Mouse (Mus musculus): ENCODE results near the gene Frmd4b. TPM values are rescaled to one million over a fixed set of nuclear protein-coding genes. Genes with fewer than 3 reads are reported as not detected.

Frmd4b gene
- polyA plus RNA-seq, 2 experiments, result 5.7 to 6.4 TPM

GRCm38 (mm10) chr6:97339271-97339681, 278.1 kb downstream of the Frmd4b start:
- H3K4me3 ChIP-seq (ENCODE audit: insufficient read depth in 1 of 2, low read depth in 2 of 2, low read length in 2 of 2), result no peak overlapping the region
- H3K9ac ChIP-seq (replicated peaks), result no peak overlapping the region
- H3K27me3 ChIP-seq (ENCODE audit: control insufficient read depth, insufficient read depth, low read length), result no peaks in the 10 kb centered on the region
- H3K27ac ChIP-seq, result no peak overlapping the region
- ATAC-seq (ENCODE audit: insufficient read depth), result no peak
- no peak for TF ChIP-seq EP300 (IDR thresholded peaks at IDR 0.05; ENCODE audit: low read depth)
- no peak for TF ChIP-seq CTCF (IDR thresholded peaks at IDR 0.05; ENCODE audit: low read depth)
- DNase-seq (ENCODE audit: low read depth in 3 of 3, low spot score in 3 of 3), result no peak
- no peaks in the 10 kb centered on the region for H3K9me3 ChIP-seq (ENCODE audit: control insufficient read depth, low read length)
- WGBS (ENCODE audit: insufficient replicate concordance), result 60% methylated on average over 5 of the region's 5 CpGs
- no peak overlapping the region for H3K4me2 ChIP-seq (ENCODE audit: low read depth)
- H3K36me3 ChIP-seq (replicated peaks; ENCODE audit: control insufficient read depth, insufficient read depth, low read depth), result no peaks in the 10 kb centered on the region
- H3K4me1 ChIP-seq (replicated peaks; ENCODE audit: control insufficient read depth in 2 of 2, insufficient read depth in 2 of 2, low read length in 1 of 2), result no peaks in the 10 kb centered on the region

GRCm38 (mm10) chr6:97338843-97339242, 278.5 kb downstream of the Frmd4b start:
- Histone ChIP-seq H3K27me3 (ENCODE audit: control insufficient read depth, insufficient read depth, low read length) (no peaks in the 10 kb centered on the region), H3K9ac (replicated peaks) (no peak overlapping the region), H3K9me3 (ENCODE audit: control insufficient read depth, low read length) (no peaks in the 10 kb centered on the region), H3K4me3 (ENCODE audit: insufficient read depth in 1 of 2, low read depth in 2 of 2, low read length in 2 of 2) (no peak overlapping the region), H3K4me1 (replicated peaks; ENCODE audit: control insufficient read depth in 2 of 2, insufficient read depth in 2 of 2, low read length in 1 of 2) (no peaks in the 10 kb centered on the region), H3K4me2 (ENCODE audit: low read depth) (no peak overlapping the region), H3K27ac (no peak overlapping the region), H3K36me3 (replicated peaks; ENCODE audit: control insufficient read depth, insufficient read depth, low read depth) (no peaks in the 10 kb centered on the region)
- TF ChIP-seq EP300 (IDR thresholded peaks at IDR 0.05; ENCODE audit: low read depth) (no peak), CTCF (IDR thresholded peaks at IDR 0.05; ENCODE audit: low read depth) (no peak)
- 55% methylated on average over 4 of the region's 4 CpGs for WGBS (ENCODE audit: insufficient replicate concordance)
- no peak for DNase-seq (ENCODE audit: low read depth in 3 of 3, low spot score in 3 of 3)
- ATAC-seq (ENCODE audit: insufficient read depth), result no peak

GRCm38 (mm10) chr6:97333323-97333722, 284.0 kb downstream of the Frmd4b start:
- ATAC-seq (ENCODE audit: insufficient read depth), result no peak
- no peak overlapping the region for H3K9ac ChIP-seq (replicated peaks)

GRCm38 (mm10) chr6:97323951-97324350, 293.4 kb downstream of the Frmd4b start:
- Histone ChIP-seq H3K4me1 (replicated peaks; ENCODE audit: control insufficient read depth in 2 of 2, insufficient read depth in 2 of 2, low read length in 1 of 2) (peaks cover 0 to 3% of the 10 kb centered on the region in 2 experiments; a peak in 3 of 4 replicates), H3K9me3 (ENCODE audit: control insufficient read depth, low read length) (no peaks in the 10 kb centered on the region), H3K27ac (no peak overlapping the region), H3K4me2 (ENCODE audit: low read depth) (no peak overlapping the region), H3K4me3 (ENCODE audit: insufficient read depth in 1 of 2, low read depth in 2 of 2, low read length in 2 of 2) (no peak overlapping the region), H3K27me3 (ENCODE audit: control insufficient read depth, insufficient read depth, low read length) (no peaks in the 10 kb centered on the region), H3K9ac (replicated peaks) (no peak overlapping the region), H3K36me3 (replicated peaks; ENCODE audit: control insufficient read depth, insufficient read depth, low read depth) (no peaks in the 10 kb centered on the region)
- DNase-seq (ENCODE audit: low read depth in 3 of 3, low spot score in 3 of 3) (no peak), ATAC-seq (ENCODE audit: insufficient read depth) (no peak)
- 66% methylated on average over 4 of the region's 4 CpGs for WGBS (ENCODE audit: insufficient replicate concordance)
- no peak for TF ChIP-seq CTCF (IDR thresholded peaks at IDR 0.05; ENCODE audit: low read depth)
- no peak for TF ChIP-seq EP300 (IDR thresholded peaks at IDR 0.05; ENCODE audit: low read depth)

More at GRCm38 (mm10) chr6:97333323-97333722, 284.0 kb downstream of the Frmd4b start:
- Histone ChIP-seq H3K27ac (no peak overlapping the region), H3K4me3 (ENCODE audit: insufficient read depth in 1 of 2, low read depth in 2 of 2, low read length in 2 of 2) (no peak overlapping the region), H3K36me3 (replicated peaks; ENCODE audit: control insufficient read depth, insufficient read depth, low read depth) (no peaks in the 10 kb centered on the region), H3K4me2 (ENCODE audit: low read depth) (no peak overlapping the region), H3K27me3 (ENCODE audit: control insufficient read depth, insufficient read depth, low read length) (no peaks in the 10 kb centered on the region), H3K9me3 (ENCODE audit: control insufficient read depth, low read length) (no peaks in the 10 kb centered on the region), H3K4me1 (replicated peaks; ENCODE audit: control insufficient read depth in 2 of 2, insufficient read depth in 2 of 2, low read length in 1 of 2) (no peaks in the 10 kb centered on the region)
- WGBS (ENCODE audit: insufficient replicate concordance), result 48% methylated on average over 3 of the region's 3 CpGs
- DNase-seq (ENCODE audit: low read depth in 3 of 3, low spot score in 3 of 3), result no peak
- TF ChIP-seq EP300 (IDR thresholded peaks at IDR 0.05; ENCODE audit: low read depth), result no peak
- no peak for TF ChIP-seq CTCF (IDR thresholded peaks at IDR 0.05; ENCODE audit: low read depth)

GRCm38 (mm10) chr6:97322126-97322525, 295.2 kb downstream of the Frmd4b start:
- no peak overlapping the region for H3K9ac ChIP-seq (replicated peaks)
- H3K4me1 ChIP-seq (replicated peaks; ENCODE audit: control insufficient read depth in 2 of 2, insufficient read depth in 2 of 2, low read length in 1 of 2), result peaks cover 0 to 3% of the 10 kb centered on the region in 2 experiments; a peak in 3 of 4 replicates
- no peak overlapping the region for H3K27ac ChIP-seq
- no peak for TF ChIP-seq EP300 (IDR thresholded peaks at IDR 0.05; ENCODE audit: low read depth)
- TF ChIP-seq CTCF (IDR thresholded peaks at IDR 0.05; ENCODE audit: low read depth), result no peak
- no peak overlapping the region for H3K4me2 ChIP-seq (ENCODE audit: low read depth)
- ATAC-seq (ENCODE audit: insufficient read depth) (no peak), DNase-seq (ENCODE audit: low read depth in 3 of 3, low spot score in 3 of 3) (no peak)
- H3K36me3 ChIP-seq (replicated peaks; ENCODE audit: control insufficient read depth, insufficient read depth, low read depth), result no peaks in the 10 kb centered on the region
- H3K9me3 ChIP-seq (ENCODE audit: control insufficient read depth, low read length), result no peaks in the 10 kb centered on the region
- 52% methylated on average over 12 of the region's 12 CpGs for WGBS (ENCODE audit: insufficient replicate concordance)
- no peaks in the 10 kb centered on the region for H3K27me3 ChIP-seq (ENCODE audit: control insufficient read depth, insufficient read depth, low read length)
- no peak overlapping the region for H3K4me3 ChIP-seq (ENCODE audit: insufficient read depth in 1 of 2, low read depth in 2 of 2, low read length in 2 of 2)

Data from liver, embryonic 14.5 days (tissue).